Mouse (Mus musculus) heart, adult 11 months (tissue): ENCODE data around the gene Sema5a.

ENCODE experiments used
- DNase-seq: peaks from one replicate; pipeline ENCODE4 v3.0.0; 2022

The Sema5a gene

DNA sequence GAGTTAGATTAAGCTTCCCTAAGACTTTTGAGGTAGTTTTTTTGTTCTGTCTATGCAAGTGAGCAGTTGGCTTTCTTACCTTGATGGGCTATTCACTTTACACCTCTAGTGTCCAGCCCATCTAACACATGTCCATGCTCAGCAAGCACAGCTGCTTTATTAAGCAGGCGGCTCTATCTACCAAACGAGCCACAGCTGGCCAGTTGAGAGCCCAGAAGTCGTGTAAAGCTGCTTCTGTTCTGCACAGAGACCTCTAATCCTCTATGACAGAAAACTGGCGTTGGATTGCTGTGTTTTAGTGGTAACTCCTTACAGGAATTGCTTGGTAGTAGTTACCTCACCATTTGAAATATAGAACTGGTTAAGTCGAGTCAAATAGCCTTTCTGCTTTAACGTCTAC lies 126.8 kb downstream of the Sema5a start:
- no peak for DNase-seq

- DNase-seq, result no peak
Measured at GRCm38 (mm10) chr15:32376326-32376725, 131.7 kb downstream of the Sema5a start.

DNA sequence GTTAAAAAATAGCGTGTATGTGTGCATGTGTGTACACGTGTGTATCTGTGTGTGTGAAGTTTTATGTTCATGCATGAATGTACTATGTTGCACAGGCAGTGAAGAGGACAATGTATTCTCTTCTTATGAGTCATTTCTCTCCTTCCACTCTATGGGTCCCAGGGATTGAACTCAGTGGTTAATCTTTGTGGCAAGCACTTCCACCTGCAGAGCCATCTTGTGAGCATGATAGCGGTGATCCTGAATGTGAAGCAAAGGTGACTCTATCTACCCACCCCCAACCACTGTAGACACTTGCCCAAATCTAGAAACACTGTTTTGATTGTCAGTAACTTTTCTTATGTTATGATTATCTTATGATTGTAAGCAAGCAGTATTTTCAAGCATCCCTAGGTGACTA lies 133.2 kb downstream of the Sema5a start:
- no peak for DNase-seq

GRCm38 (mm10) chr15:32380311-32380710 lies 135.7 kb downstream of the Sema5a start:
- DNase-seq, result peak; percentile 14

DNA sequence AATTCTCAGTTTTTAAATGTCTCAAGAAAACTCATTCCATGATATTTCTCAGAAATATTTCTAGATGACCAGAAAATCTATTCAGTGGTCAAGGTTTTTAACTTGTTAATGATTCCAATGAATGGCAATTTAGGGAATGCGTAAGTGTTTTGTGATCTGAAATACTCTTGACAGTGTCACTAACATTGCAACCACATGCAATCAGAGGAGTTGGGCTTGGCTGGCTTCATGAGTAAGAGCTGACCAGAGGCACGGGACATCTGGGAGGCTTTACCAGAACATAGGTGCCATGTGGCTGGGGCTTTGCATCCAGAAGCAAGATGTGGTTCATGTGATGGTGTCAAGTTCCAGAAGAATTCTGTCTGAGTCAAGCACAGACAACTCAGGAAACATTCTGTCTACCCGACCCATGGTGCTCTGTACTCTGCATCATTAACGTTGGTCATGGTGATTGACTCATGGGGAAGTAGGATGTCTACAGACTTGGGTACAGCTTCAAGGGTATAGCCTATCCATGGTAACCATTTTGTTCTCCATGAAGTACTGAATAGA lies 138.4 kb downstream of the Sema5a start:
- no peak for DNase-seq

- no peak for DNase-seq
Measured at GRCm38 (mm10) chr15:32396241-32396890, 151.8 kb downstream of the Sema5a start.

DNA sequence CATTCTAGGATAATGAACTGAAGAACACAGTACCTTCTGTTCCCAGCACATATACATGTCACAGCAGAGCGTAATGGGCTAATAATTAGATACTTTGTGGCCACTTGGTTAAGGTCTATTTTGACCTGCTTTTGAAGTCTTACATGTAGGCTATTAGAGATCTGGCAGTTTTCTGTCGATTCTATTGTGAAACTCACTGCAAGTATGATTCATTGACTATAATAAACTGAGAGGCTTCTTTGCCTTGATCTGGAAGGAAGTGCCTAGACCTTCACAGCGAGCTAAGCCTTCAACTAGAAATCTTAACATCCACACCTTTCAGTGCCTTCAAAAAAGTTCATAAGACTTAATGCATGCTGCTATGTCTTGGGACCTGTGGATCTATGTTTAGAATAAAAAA lies 152.5 kb downstream of the Sema5a start:
- DNase-seq, result no peak

DNA sequence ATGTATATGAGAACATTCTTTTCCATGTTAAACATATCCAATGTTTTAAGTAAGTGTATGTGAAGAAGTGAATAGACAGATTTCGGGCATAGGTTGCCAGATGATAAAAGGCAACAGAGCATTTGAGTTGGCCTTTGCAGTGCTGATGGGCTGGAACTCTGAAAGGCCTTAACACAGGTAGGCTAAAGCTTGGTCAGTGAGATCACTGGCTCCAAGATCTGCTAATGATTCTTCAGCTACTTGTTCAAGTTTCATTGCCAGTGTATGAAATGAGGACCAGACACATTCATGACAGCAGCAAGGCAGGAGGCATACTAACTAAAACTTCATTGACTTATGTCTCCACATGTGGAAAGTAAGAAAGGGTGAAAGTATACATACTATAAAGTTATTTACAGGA lies 154.1 kb downstream of the Sema5a start:
- peak; percentile 61 for DNase-seq

DNA sequence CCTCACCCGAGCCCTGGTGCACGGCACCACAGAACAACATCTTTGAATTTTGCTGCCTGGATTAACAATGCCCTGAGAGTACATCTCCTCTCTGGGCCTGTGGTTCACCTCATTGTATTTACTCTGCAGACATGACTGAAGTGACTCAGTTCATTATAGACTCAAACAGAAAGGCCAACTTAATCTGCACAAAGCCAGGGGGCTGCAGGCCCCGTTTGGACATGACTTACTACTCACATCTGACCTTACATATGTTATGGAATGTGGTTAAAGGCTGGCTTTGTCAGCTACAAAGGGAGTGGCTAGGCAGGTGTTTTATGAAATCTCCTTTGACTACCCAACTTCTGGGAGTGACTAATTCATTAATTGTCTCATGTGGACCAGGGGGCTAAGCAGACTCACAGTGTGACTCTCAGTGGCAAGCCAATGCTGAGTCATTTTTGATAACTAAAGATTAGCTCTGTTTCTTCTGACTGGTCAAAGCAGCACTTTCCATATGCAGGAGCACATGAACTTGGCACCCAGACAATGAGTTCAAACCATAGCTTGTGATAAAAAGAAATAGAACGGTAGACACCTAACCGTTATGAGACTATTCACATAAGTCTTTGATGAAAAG lies 157.4 kb downstream of the Sema5a start:
- peak; percentile 52 for DNase-seq

- peak; percentile 13 for DNase-seq
Measured at GRCm38 (mm10) chr15:32403321-32403720, 158.7 kb downstream of the Sema5a start.

GRCm38 (mm10) chr15:32406436-32406835 lies 161.8 kb downstream of the Sema5a start:
- peak; percentile 52 for DNase-seq

DNA sequence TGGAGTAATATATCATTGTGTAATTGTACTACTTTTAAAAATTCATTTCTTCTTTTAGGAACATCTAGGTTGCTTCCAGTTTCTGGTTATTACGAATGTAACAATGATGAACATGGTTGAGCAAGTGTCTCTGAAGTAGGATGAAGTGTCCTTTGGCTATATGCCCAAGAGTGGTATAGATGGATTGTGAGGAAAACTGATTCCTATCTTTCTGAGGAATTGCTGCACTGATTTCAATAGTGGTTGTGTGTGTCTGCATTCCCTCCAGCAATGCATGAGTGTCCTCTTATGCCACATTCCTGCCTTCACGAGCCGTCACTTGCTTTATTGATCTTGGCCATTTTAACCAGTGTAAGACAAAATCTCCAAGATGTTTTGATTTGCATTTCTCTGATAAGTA lies 163.2 kb downstream of the Sema5a start:
- DNase-seq, result no peak

- DNase-seq, result peak; percentile 41
Measured at GRCm38 (mm10) chr15:32416291-32416690, 171.7 kb downstream of the Sema5a start.

DNA sequence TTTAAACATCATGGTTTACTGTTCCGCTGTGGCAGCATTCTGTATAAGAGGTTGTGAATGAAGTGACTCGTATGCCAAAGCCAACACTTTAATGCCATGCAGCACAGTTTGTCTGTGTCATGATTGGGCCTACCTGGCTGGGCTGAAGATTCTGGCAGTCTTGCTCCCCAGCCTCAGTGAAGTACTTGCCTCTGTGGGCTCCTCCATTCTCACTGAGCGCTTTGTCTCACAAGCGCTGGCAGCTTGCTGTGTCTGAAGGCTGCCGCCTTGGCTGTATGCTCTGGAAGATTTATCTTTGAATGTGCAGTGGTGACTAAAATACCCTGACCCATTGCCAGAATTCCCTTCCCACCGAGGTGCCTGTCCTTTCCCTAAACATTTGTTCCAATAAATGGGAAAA lies 178.0 kb downstream of the Sema5a start:
- DNase-seq, result peak; percentile 83

GRCm38 (mm10) chr15:32423061-32423460 lies 178.5 kb downstream of the Sema5a start:
- DNase-seq, result peak; percentile 59

- peak; percentile 70 for DNase-seq
Measured at GRCm38 (mm10) chr15:32427188-32427924, 182.7 kb downstream of the Sema5a start.

DNA sequence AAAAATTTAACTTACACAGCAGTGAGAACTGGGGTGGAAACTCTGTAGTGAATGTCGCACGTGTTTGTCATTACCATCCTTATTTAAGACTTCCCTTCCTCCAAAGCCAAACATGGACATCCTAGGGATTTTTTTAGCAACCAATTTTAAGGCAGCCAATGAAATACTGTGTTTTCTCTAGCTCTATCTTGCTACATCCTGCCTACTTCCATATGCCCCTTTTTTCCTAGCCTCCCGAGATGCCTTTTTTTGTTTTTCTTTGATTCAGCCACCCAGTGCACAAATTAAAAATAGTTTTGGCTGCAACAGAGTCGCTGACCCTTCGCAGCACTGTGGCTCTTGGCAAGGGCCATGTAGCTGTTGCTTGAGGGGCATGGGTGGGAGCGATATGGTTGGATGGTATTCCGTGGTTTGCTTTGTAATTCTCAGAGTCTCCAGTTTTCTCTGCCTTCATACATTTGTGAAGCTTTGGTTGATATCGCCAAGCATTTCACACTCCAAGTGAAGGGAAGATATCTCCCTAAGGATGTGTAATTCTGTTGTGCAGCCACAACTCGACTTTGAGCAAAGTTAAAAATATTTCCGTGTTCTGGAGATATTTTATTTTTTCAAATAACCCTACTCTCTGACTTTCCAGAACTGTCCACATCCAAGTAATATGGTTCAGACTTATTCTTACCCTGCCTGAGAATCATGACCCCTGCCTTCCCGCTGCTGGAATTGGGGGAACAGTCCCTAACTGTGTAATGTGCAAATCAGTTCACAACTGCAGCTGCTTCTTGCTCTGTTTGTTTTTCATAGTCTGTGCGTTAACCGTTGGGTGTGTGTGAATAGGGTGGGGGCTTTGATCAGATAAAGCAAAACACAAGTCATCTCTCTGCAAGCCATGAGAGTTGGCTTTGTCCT lies 188.6 kb downstream of the Sema5a start:
- DNase-seq, result peak; percentile 82

DNA sequence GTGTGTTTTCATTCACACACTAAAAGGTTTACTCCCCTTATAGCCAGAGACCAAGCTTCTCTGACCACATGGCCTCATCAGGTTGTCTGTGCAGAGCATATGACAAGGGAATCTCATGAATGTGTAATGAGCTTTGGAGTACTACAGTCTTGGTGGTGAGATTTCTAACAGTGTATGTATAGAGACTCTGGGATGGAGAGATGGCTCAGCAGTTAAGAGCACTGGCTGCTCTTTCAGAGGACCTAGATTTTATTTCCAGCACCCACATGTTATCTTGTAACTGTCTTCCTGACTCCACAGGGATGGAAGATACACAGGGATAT lies 189.2 kb downstream of the Sema5a start:
- DNase-seq, result no peak

- DNase-seq, result peak; percentile 25
Measured at GRCm38 (mm10) chr15:32434274-32434673, 189.7 kb downstream of the Sema5a start.

GRCm38 (mm10) chr15:32437654-32438053 lies 193.0 kb downstream of the Sema5a start:
- DNase-seq, result peak; percentile 95

GRCm38 (mm10) chr15:32442745-32443144 lies 198.1 kb downstream of the Sema5a start:
- DNase-seq, result peak; percentile 22

- DNase-seq, result peak; percentile 17
Measured at GRCm38 (mm10) chr15:32447558-32448349, 203.1 kb downstream of the Sema5a start.
